Mouse (Mus musculus) adrenal gland (tissue): Measurements from ENCODE around the gene Aqp2.

Experiments
- intact Hi-C: fragments of 180-260 bp; cut with DNase I; formaldehyde crosslinking; loops from one replicate; pipeline ENCODE4 v1.15.1; 2025

Gene Aqp2

GRCm38 (mm10) chr15:99590429-99591084, 11.7 kb downstream of the Aqp2 start, which contains the start of gene Aqp5:
Gene Aqp5 (plus strand): TSS chr15:99590782.
- intact Hi-C loops = loop anchor here (10.0 kb wide), 1 partner anchor 314 kb away; no protein-coding TSS in a partner anchor

GRCm38 (mm10) chr15:99592177-99592576, 13.3 kb downstream of the Aqp2 start:
- intact Hi-C loops = loop anchor here (10.0 kb wide), 1 partner anchor 313 kb away; no protein-coding TSS in a partner anchor

GRCm38 (mm10) chr15:99592877-99593276, 14.0 kb downstream of the Aqp2 start:
- intact Hi-C loops = loop anchor here (10.0 kb wide), 1 partner anchor 312 kb away; no protein-coding TSS in a partner anchor

- intact Hi-C loops = loop anchor here (5.0 to 10.0 kb wide), 3 partner anchors 98 to 310 kb away; no protein-coding TSS in a partner anchor
These were observed 16.1 kb downstream of the Aqp2 start for GRCm38 (mm10) chr15:99594951-99595350.

GRCm38 (mm10) chr15:99596056-99596687, 17.3 kb downstream of the Aqp2 start:
- intact Hi-C loops = loop anchor here (1.0 to 10.0 kb wide), 5 partner anchors 73 to 309 kb away; no protein-coding TSS in a partner anchor

- intact Hi-C loops = loop anchor here (1.0 to 10.0 kb wide), 5 partner anchors 72 to 308 kb away; no protein-coding TSS in a partner anchor
These were observed 18.0 kb downstream of the Aqp2 start for GRCm38 (mm10) chr15:99596841-99597240.

- intact Hi-C loops = loop anchor here (5.0 to 10.0 kb wide), 3 partner anchors 100 to 307 kb away; no protein-coding TSS in a partner anchor
These were observed 18.7 kb downstream of the Aqp2 start for GRCm38 (mm10) chr15:99597596-99597995.

GRCm38 (mm10) chr15:99599245-99600070, 20.6 kb downstream of the Aqp2 start:
- intact Hi-C loops = loop anchor here (5.0 to 10.0 kb wide), 4 partner anchors 102 to 325 kb away; no protein-coding TSS in a partner anchor

GRCm38 (mm10) chr15:99600986-99601822, 22.3 kb downstream of the Aqp2 start, which contains the start of gene Aqp6:
Gene Aqp6 (plus strand): TSS chr15:99601400.
- intact Hi-C loops = loop anchor here (10.0 kb wide), 1 partner anchor 324 kb away; no protein-coding TSS in a partner anchor

- intact Hi-C loops = loop anchor here (10.0 kb wide), 1 partner anchor 323 kb away; no protein-coding TSS in a partner anchor
These were observed 22.9 kb downstream of the Aqp2 start for GRCm38 (mm10) chr15:99601823-99602120.

GRCm38 (mm10) chr15:99602206-99602820, 23.5 kb downstream of the Aqp2 start:
- intact Hi-C loops = loop anchor here (10.0 kb wide), 1 partner anchor 322 kb away; no protein-coding TSS in a partner anchor

- intact Hi-C loops = loop anchor here (10.0 kb wide), 1 partner anchor 322 kb away; no protein-coding TSS in a partner anchor
These were observed 24.4 kb downstream of the Aqp2 start for GRCm38 (mm10) chr15:99603216-99603615.

- intact Hi-C loops = loop anchor here (10.0 kb wide), 1 partner anchor 319 kb away; no protein-coding TSS in a partner anchor
These were observed 26.7 kb downstream of the Aqp2 start for GRCm38 (mm10) chr15:99605595-99605994.

GRCm38 (mm10) chr15:99606515-99606914, 27.7 kb downstream of the Aqp2 start:
- intact Hi-C loops = loop anchor here (10.0 kb wide), 1 partner anchor 318 kb away; no protein-coding TSS in a partner anchor

GRCm38 (mm10) chr15:99607388-99608113, 28.7 kb downstream of the Aqp2 start:
- intact Hi-C loops = loop anchor here (10.0 kb wide), 1 partner anchor 317 kb away; no protein-coding TSS in a partner anchor

GRCm38 (mm10) chr15:99608382-99609125, 29.7 kb downstream of the Aqp2 start:
- intact Hi-C loops = loop anchor here (10.0 kb wide), 1 partner anchor 316 kb away; no protein-coding TSS in a partner anchor

GRCm38 (mm10) chr15:99611563-99611962, 32.7 kb downstream of the Aqp2 start:
- intact Hi-C loops = no loop called here

- intact Hi-C loops = no loop called here
These were observed 35.4 kb downstream of the Aqp2 start for GRCm38 (mm10) chr15:99614273-99614672.
